Mouse (Mus musculus): ENCODE data around the gene Zfp989. TPM values are rescaled to one million over a fixed set of nuclear protein-coding genes. Genes with fewer than 3 reads are reported as not detected.
A peak's percentile ranks its signal among the peaks of the same experiment; 100 is the strongest.
"Not testable (repeated sequence)": the region's sequence is repeated elsewhere in the genome, so short reads cannot be mapped to it uniquely, and the experiment has no call there.

Gene Zfp989
- total RNA-seq (2017): not detected in 2 replicates

GRCm38 (mm10) chr4:146971757-146972156 is at the start of gene Zfp989:
Zfp989 (plus strand) TSS chr4:146971976.
- ATAC-seq (replicated peaks in 1 of 2; ENCODE audit: insufficient read depth in 1 of 2, low FRiP score in 2 of 2, low TSS enrichment in 1 of 2, low read depth in 1 of 2, poor library complexity in 2 of 2, severe bottlenecking in 2 of 2): not testable (repeated sequence)

- no peak for ATAC-seq (replicated peaks in 1 of 2; ENCODE audit: insufficient read depth in 1 of 2, low FRiP score in 2 of 2, low TSS enrichment in 1 of 2, low read depth in 1 of 2, poor library complexity in 2 of 2, severe bottlenecking in 2 of 2)
Measured at GRCm38 (mm10) chr4:146932311-146933082, 39.3 kb upstream of the Zfp989 start.

GRCm38 (mm10) chr4:146941691-146942090 is 30.1 kb upstream of the Zfp989 start:
- not testable (repeated sequence) for ATAC-seq (replicated peaks in 1 of 2; ENCODE audit: insufficient read depth in 1 of 2, low FRiP score in 2 of 2, low TSS enrichment in 1 of 2, low read depth in 1 of 2, poor library complexity in 2 of 2, severe bottlenecking in 2 of 2)

GRCm38 (mm10) chr4:146976581-146976980 is 4.8 kb downstream of the Zfp989 start:
- not testable (repeated sequence) for ATAC-seq (replicated peaks in 1 of 2; ENCODE audit: insufficient read depth in 1 of 2, low FRiP score in 2 of 2, low TSS enrichment in 1 of 2, low read depth in 1 of 2, poor library complexity in 2 of 2, severe bottlenecking in 2 of 2)

- ATAC-seq (replicated peaks in 1 of 2; ENCODE audit: insufficient read depth in 1 of 2, low FRiP score in 2 of 2, low TSS enrichment in 1 of 2, low read depth in 1 of 2, poor library complexity in 2 of 2, severe bottlenecking in 2 of 2): not testable (repeated sequence)
Measured at GRCm38 (mm10) chr4:147018400-147018799, 46.6 kb downstream of the Zfp989 start.

GRCm38 (mm10) chr4:147021550-147021949 is 49.8 kb downstream of the Zfp989 start, which contains the start of gene Rex2:
Rex2 (plus strand) TSS chr4:147021850.
- ATAC-seq (replicated peaks in 1 of 2; ENCODE audit: insufficient read depth in 1 of 2, low FRiP score in 2 of 2, low TSS enrichment in 1 of 2, low read depth in 1 of 2, poor library complexity in 2 of 2, severe bottlenecking in 2 of 2): not testable (repeated sequence)

- not testable (repeated sequence) for ATAC-seq (replicated peaks in 1 of 2; ENCODE audit: insufficient read depth in 1 of 2, low FRiP score in 2 of 2, low TSS enrichment in 1 of 2, low read depth in 1 of 2, poor library complexity in 2 of 2, severe bottlenecking in 2 of 2)
Measured at GRCm38 (mm10) chr4:147026374-147026773, 54.6 kb downstream of the Zfp989 start.

GRCm38 (mm10) chr4:147031308-147032036 is 59.7 kb downstream of the Zfp989 start:
- ATAC-seq (replicated peaks in 1 of 2; ENCODE audit: insufficient read depth in 1 of 2, low FRiP score in 2 of 2, low TSS enrichment in 1 of 2, low read depth in 1 of 2, poor library complexity in 2 of 2, severe bottlenecking in 2 of 2): peak in 1 of 2 experiments; percentile 37; a peak in 2 of 4 replicates

Other genes with a start within 250 kb of the Zfp989 start
- gene Gm21411, start 62.4 kb upstream of the Zfp989 start, total RNA-seq (2017): not detected in 2 replicates
- gene Rex2, start 49.9 kb downstream of the Zfp989 start, total RNA-seq (2017): not detected in 2 replicates
- gene Zfp991, start 160.1 kb downstream of the Zfp989 start, total RNA-seq (2017): 44.5 and 56.2 TPM in 2 replicates

Measured in hematopoietic stem cell, adult 5-6 weeks (primary cell).